Mouse (Mus musculus) ES-Bruce4 (cell line): ENCODE results near the gene Etv4.

ENCODE experiments used
- CTCF ChIP-seq: IDR thresholded peaks from one replicate; pipeline ENCODE4 v1.8.1; 2011; ENCODE audit warnings: low read depth, low read length
- POLR2A ChIP-seq: IDR thresholded peaks from one replicate; pipeline ENCODE4 v1.8.1; 2011; ENCODE audit warnings: low read length; ENCODE audit not compliant: insufficient read depth

GRCm38 (mm10) chr11:101790811-101791526 lies 5.8 kb upstream of the Etv4 start:
- TF ChIP-seq POLR2A = no peak
- no peak for TF ChIP-seq CTCF
